Mouse (Mus musculus) midbrain, postnatal 0 days (tissue): ENCODE measurements around the gene Ppp1r9a. TPM values are rescaled to one million over a fixed set of nuclear protein-coding genes. Genes with fewer than 3 reads are reported as not detected.

Experiments used
- ATAC-seq: fragments of 200-750 bp; cut with Nextera tagmentation; 2 replicates; pipeline ENCODE4 v1.8.0; 2017; ENCODE audit warnings: moderate number of reproducible peaks, mild to moderate bottlenecking, moderate TSS enrichment, moderate library complexity; ENCODE audit not compliant: low FRiP score
- DNase-seq: peaks from one replicate; pipeline ENCODE4 v3.0.0-alpha.2; 2015; ENCODE audit warnings: low spot score
- H3K27ac ChIP-seq: fragments of 300-500 bp; sonication (generic); 2 replicates; pipeline ENCODE4 v1.5.1; 2014; ENCODE audit warnings: low read depth, mild to moderate bottlenecking, low read length, mixed read lengths
- H3K27me3 ChIP-seq: fragments of 300-500 bp; sonication (generic); 2 replicates; pipeline ENCODE4 v1.6.1; 2014; ENCODE audit warnings: low read length, control low read depth, mixed read lengths; ENCODE audit not compliant: insufficient read depth
- H3K36me3 ChIP-seq: fragments of 300-500 bp; sonication (generic); 2 replicates; pipeline ENCODE4 v1.6.1; 2014; ENCODE audit warnings: low read length, control low read depth, mixed read lengths; ENCODE audit not compliant: insufficient read depth
- H3K4me1 ChIP-seq: fragments of 300-500 bp; sonication (generic); 2 replicates; pipeline ENCODE4 v1.6.1; 2014; ENCODE audit warnings: mild to moderate bottlenecking, control low read depth, antibody characterized with exemption, low read length, mixed read lengths; ENCODE audit not compliant: insufficient read depth
- H3K4me2 ChIP-seq: fragments of 300-500 bp; sonication (generic); 2 replicates; pipeline ENCODE4 v1.6.1; 2014; ENCODE audit warnings: low read depth, mild to moderate bottlenecking, low read length, mixed read lengths; ENCODE audit not compliant: poor library complexity, severe bottlenecking
- H3K4me3 ChIP-seq: fragments of 300-500 bp; sonication (generic); 2 replicates; pipeline ENCODE4 v1.5.1; 2014; ENCODE audit warnings: low read depth, mild to moderate bottlenecking, low read length, moderate library complexity
- H3K9ac ChIP-seq: fragments of 300-500 bp; sonication (generic); replicated peaks from 2 replicates; pipeline ENCODE4 v1.6.1; 2014; ENCODE audit warnings: mild to moderate bottlenecking, low read length, moderate library complexity, mixed read lengths; ENCODE audit not compliant: poor library complexity, severe bottlenecking
- H3K9me3 ChIP-seq: fragments of 300-500 bp; sonication (generic); 2 replicates; pipeline ENCODE4 v1.6.1; 2016; ENCODE audit warnings: low read length, control low read depth
- CTCF ChIP-seq: IDR thresholded peaks from 2 replicates; pipeline ENCODE4 v1.5.1; 2016; ENCODE audit warnings: antibody characterized with exemption, mild to moderate bottlenecking
- WGBS: fragments of 180-500 bp; shearing (Covaris S2); extraction: QIAGEN DNeasy Blood & Tissue Kit; methylation state at CpG from one replicate; pipeline ENCODE4 v1.1.7; 2014; 5-methylcytosine and 5-hydroxymethylcytosine counted together
- polyA plus RNA-seq: library from polyadenylated mRNA; unstranded; fragments of >200 nt; fragmentation: Nextera tagmentation; extraction: Ambion mirVana; gene quantifications from 2 replicates; pipeline ENCODE4 v1.2.1, GENCODE M21; 2015
- total RNA-seq: library from RNA; depleted of rRNA; stranded (reverse); fragments of >200 nt; gene quantifications from 2 replicates; pipeline ENCODE4 v1.2.3, GENCODE M21; 2014

Gene Ppp1r9a
- total and polyA plus RNA-seq, 2 experiments from 2014 or later, result 43.6 to 66.3 TPM

DNA sequence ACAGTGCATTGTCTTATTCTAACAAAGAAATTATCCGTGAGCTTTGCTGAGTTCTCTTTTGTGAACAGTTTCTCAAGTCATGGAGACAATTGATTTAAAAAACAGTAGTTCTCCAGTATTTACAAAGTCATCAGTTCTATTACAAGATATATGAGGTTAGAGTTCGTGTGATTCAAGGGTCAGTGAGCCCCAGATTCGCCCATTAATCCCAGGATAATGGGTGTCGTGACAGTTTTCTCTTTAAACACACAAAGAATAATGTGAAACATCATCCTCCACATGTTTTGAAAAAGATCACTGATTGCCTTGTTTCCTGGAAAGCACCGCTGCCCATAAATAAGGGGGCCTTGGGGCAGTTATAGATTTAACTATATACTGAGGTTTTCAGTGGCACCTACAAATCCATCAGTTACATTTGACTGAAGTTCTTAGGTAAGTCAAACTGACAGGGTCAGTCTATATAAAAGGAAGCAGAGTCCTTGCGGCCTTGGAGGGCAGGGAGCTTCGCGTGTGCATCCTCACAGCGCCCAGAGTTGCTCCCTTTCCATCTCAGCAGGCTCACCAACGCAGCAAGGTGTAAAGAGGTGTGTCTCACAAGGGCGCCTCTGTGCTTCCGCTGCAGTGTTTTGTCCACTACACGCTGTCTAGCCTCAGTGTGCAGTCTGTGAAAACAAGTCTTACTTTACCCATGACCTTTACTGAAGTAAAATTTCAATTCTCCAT, 126.6 kb downstream of the Ppp1r9a start:
- no peak for DNase-seq
- 75% methylated on average over 13 of the region's 13 CpGs for WGBS

DNA sequence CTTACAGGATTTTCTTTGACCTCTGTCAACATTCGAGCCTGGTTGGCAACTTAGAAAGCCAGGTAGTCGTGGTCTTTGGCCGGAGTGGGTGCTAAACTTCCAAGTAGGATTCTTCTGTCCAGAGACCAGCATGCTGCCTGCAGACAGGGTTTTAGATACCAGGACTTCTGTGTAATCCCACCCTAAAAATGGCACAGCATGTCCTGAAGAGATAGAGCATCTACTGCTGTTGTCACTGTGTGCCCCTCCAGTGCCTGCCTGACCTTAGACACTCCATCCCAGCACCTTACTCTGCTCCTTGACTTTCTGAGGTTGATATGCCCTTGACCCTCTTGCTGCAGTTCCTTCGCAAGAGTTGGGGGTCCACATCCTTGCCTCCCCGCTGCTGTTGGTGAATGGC, 127.2 kb downstream of the Ppp1r9a start:
- Histone ChIP-seq H3K9me3 (no peaks in the 10 kb centered on the region), H3K9ac (no peak overlapping the region), H3K27me3 (no peaks in the 10 kb centered on the region), H3K27ac (no peak overlapping the region), H3K4me1 (no peaks in the 10 kb centered on the region; the same call in 1 of the 2 replicates), H3K4me3 (no peak overlapping the region), H3K36me3 (no peaks in the 10 kb centered on the region), H3K4me2 (no peak overlapping the region)
- ATAC-seq, result no peak
- 90% methylated on average over 5 of the region's 5 CpGs for WGBS
- no peak for TF ChIP-seq CTCF
- no peak for DNase-seq

More for the DNA sequence above, 126.6 kb downstream of the Ppp1r9a start:
- Histone ChIP-seq H3K9ac (no peak overlapping the region), H3K4me1 (no peaks in the 10 kb centered on the region; the same call in 1 of the 2 replicates), H3K36me3 (no peaks in the 10 kb centered on the region), H3K4me3 (no peak overlapping the region), H3K9me3 (no peaks in the 10 kb centered on the region), H3K27me3 (no peaks in the 10 kb centered on the region), H3K4me2 (no peak overlapping the region), H3K27ac (no peak overlapping the region)
- no peak for ATAC-seq
- no peak for TF ChIP-seq CTCF

DNA sequence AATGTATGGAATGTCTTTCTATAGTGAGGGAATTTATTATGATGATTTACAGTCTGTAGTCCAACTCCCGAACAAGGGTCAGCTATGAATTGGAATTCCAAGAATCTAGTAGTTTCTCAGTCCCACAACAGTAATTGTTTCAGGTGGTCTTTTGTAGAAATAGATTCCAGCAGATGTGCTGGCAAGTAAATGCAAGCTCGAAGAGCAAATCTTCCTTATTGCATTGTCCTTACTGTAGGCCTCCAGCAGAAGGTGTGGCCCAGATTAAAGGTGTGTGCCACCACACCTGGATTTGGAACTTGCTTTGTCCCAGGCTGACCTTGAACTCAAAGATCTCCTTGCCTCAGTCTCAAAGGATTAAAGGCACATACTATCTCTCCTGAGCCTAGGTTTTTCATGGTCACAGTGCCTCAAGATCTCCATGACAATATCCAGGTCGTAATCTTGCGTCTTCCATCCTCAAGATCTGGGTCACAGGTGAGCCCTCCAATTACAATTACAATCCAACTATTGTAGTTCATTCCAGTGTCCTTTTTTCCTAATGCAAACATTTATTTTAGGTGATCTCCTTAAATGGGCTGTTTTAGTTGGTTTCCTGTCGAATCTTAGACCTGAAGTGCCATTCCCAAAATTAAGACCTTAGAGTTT, 130.4 kb downstream of the Ppp1r9a start:
- no peak for TF ChIP-seq CTCF
- no peaks in the 10 kb centered on the region for H3K4me1 ChIP-seq
- no peak overlapping the region for H3K27ac ChIP-seq
- no peaks in the 10 kb centered on the region for H3K9me3 ChIP-seq
- H3K4me2 ChIP-seq, result no peak overlapping the region
- H3K9ac ChIP-seq, result no peak overlapping the region
- no peak for ATAC-seq
- H3K36me3 ChIP-seq, result no peaks in the 10 kb centered on the region
- no peak overlapping the region for H3K4me3 ChIP-seq
- H3K27me3 ChIP-seq, result no peaks in the 10 kb centered on the region
- WGBS, result 95% methylated on average over 5 of the region's 5 CpGs
- DNase-seq, result no peak

DNA sequence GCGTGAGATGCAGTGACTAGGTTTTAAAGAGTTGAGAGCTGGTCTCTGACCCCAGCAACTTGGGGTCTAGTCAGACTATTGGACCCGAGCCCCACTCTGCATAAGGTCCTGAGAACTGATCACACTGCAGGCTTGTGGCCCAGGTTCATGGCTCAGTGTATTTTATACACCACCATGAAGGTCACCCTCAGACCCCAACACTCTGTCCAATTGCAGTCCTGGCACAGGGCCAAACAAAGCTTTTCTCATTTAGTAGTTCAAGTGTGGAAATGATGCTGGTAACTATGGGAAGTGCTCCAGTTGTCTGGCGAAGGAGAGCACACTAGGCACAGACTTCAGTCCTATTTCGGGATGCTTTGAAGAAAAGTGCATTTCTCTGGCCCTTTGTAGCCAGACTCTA, 134.5 kb downstream of the Ppp1r9a start:
- H3K36me3 ChIP-seq, result no peaks in the 10 kb centered on the region
- H3K27ac ChIP-seq, result no peak overlapping the region
- no peaks in the 10 kb centered on the region for H3K9me3 ChIP-seq
- DNase-seq, result peak; percentile 47
- 79% methylated on average over 4 of the region's 4 CpGs for WGBS
- H3K9ac ChIP-seq, result no peak overlapping the region
- TF ChIP-seq CTCF, result no peak
- no peak for ATAC-seq
- H3K27me3 ChIP-seq, result no peaks in the 10 kb centered on the region
- no peak overlapping the region for H3K4me3 ChIP-seq
- no peak overlapping the region for H3K4me2 ChIP-seq
- H3K4me1 ChIP-seq, result no peaks in the 10 kb centered on the region

DNA sequence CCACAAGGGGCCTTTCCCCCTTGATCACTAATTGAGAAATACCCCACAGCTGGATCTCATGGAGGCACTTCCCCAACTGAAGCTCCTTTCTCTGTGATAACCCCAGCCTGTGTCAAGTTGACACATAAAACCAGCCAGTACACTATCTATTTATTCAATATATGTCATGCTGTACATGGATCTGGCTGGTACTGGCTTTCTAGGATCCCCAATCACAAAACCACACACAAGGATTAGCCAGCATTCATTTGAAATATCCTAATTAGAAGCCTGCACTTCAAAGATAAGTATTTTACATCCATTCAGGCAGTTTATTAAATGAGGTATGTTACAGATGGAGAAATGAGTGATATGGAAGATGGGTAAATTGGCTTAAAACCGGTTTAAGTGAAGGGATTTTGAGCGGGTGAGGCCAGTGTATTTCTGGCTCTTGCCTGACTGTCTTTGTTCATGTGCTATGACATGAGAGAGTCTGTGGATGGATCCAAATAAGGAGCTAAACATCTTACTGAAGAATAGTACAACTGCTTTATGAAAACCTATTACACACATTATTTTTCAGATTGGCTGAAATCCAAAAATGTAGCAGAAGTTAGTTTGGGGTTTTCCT, 135.5 kb downstream of the Ppp1r9a start:
- 75% methylated on average over 2 of the region's 2 CpGs for WGBS
- Histone ChIP-seq H3K27ac (no peak overlapping the region), H3K36me3 (no peaks in the 10 kb centered on the region), H3K9me3 (no peaks in the 10 kb centered on the region), H3K27me3 (no peaks in the 10 kb centered on the region), H3K4me1 (no peaks in the 10 kb centered on the region), H3K4me2 (no peak overlapping the region), H3K4me3 (no peak overlapping the region), H3K9ac (no peak overlapping the region)
- ATAC-seq (peak; percentile 55; the same call in 1 of the 2 replicates), DNase-seq (no peak)
- TF ChIP-seq CTCF, result no peak

DNA sequence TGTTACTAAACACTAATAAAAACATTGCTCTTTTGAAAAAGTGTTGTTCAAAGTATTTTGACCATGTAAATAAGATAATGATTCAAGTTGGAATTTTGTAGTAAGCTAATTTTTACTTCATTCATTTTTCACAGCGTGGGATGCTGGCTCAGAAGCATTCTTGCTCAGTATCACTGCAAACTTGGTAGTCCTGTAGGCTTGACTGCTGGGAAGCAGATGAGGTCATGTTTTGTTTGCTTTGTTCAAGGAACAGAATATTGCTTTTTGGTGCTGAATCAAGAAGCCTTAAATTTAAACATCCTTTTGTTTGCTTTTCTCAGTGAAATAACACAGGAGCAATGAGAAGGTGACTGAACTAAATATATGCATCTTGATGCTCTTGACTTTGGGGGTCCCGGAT, 136.6 kb downstream of the Ppp1r9a start:
- no peak for TF ChIP-seq CTCF
- DNase-seq (no peak), ATAC-seq (no peak)
- Histone ChIP-seq H3K9ac (no peak overlapping the region), H3K4me1 (no peaks in the 10 kb centered on the region), H3K36me3 (no peaks in the 10 kb centered on the region), H3K27me3 (no peaks in the 10 kb centered on the region), H3K4me3 (no peak overlapping the region), H3K27ac (no peak overlapping the region), H3K9me3 (no peaks in the 10 kb centered on the region), H3K4me2 (no peak overlapping the region)
- WGBS, result 76% methylated on average over 2 of the region's 2 CpGs
